Comparison of ENCODE assay signal across 16 mouse cellular contexts in the genomic region with DNA sequence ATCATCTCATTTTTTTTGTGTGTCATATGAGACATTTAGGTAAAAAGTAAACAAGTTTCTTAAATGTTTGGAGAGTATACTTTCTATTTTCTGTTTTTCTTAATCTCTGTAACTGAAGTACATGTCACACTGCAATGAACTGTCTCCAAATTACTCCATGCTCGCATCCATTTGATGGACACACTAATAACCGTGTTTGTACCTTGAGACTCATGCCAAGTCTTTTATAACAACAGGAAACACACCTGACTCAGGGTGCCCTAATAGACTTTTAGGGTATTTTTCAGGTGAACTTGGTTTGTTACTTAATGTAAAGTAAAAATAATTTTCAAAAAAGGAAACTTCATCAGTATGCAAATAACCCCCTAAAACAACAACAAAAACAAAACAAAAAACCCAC.
"Had no signal": no experiment of that assay in that cellular context is flagged by ENCODE, and none has a peak within 500 bp of the region (broad histone marks: within the 10 kb centered on the region; RNA-seq: fewer than 3 reads in every experiment).

No protein-coding gene starts in this region.

- DNase-seq: heart, postnatal 10 days; heart, postnatal 14 days; heart, postnatal 36 days; heart, postnatal 4 days; kidney, adult 11 months; kidney, adult 18-20 months; kidney, adult 2 months; kidney, adult 8-10 months; kidney, adult 9 months; kidney, postnatal 10 days; kidney, postnatal 14 days; kidney, postnatal 25 days; kidney, postnatal 36 days; kidney, postnatal 4 days; layer of hippocampus, adult 9-11 months; layer of hippocampus, postnatal 36 days had no signal
